Mouse (Mus musculus) layer of hippocampus, adult 9-10 months (tissue): ENCODE measurements around the gene Emc6.
A peak's percentile ranks its signal among the peaks of the same experiment; 100 is the strongest.

Experiments
- DNase-seq: peaks from one replicate; pipeline ENCODE4 v3.0.0; 2022; ENCODE audit warnings: low spot score

Gene Emc6

GRCm38 (mm10) chr11:73175612-73176011 is 1.2 kb downstream of the Emc6 start:
- no peak for DNase-seq

DNA sequence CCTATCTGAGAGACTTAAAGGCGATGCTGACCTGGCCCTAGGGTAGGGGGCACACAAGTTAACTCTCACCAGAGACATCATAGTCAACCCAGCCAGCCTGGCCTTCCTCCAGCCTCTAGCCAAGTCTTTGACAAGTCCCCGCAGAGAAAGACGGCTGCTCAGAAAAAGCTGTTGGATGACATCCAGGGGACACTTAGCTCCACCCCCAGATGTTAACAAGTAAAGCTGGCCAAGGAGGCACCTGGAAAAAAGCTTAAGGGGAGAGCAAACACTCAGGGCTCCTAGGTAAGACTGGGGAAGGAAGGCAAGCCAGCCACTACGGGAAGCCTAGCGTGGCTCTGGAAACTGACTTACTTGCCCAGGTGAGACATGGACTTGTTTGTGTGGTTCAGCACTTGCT is 4.7 kb downstream of the Emc6 start:
- no peak for DNase-seq

GRCm38 (mm10) chr11:73169231-73169630 is 7.6 kb downstream of the Emc6 start:
- DNase-seq: peak; percentile 38

DNA sequence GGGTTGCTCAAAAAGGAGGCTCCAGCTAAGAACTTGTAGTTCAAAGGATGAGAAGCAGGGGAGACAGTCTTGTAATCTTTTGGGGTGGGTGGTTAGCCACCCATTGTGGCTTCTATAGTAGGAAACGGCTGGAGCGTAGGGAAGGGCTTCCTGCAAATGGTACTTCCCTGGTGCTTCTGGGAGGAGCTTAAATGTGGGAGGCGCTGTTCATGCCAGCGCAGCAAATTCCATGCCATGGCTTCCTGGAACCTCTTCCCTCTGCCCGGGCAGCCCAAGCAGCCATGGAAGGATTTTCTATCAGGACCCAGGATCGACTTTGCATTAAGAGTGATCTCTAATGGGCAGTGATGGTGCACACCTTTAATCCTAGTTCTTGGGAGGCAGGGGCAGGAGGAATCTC is 8.3 kb downstream of the Emc6 start:
- DNase-seq: no peak

DNA sequence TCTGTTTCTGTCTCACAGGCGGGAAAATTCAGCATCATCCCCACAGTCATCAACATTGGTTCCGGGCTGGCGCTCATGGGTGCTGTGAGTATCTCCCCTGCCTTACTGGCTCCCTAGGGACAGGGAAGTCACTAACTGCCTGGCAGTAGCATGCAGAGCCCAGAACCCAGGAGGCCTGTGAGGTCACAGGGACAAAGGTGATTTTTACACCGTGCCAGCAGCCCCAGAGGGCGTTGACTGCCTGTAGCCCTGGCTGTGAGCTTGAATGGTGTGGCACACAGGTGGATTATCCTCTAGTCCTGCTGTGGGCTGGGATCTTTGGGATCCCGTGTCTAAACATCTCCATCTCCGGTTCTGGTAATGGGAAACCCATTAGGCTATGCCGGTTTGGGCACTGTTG is 8.8 kb downstream of the Emc6 start:
- DNase-seq: no peak

- no peak for DNase-seq
Observed at GRCm38 (mm10) chr11:73162284-73162683, 14.6 kb downstream of the Emc6 start.

GRCm38 (mm10) chr11:73161616-73162015 is 15.2 kb downstream of the Emc6 start:
- no peak for DNase-seq

DNA sequence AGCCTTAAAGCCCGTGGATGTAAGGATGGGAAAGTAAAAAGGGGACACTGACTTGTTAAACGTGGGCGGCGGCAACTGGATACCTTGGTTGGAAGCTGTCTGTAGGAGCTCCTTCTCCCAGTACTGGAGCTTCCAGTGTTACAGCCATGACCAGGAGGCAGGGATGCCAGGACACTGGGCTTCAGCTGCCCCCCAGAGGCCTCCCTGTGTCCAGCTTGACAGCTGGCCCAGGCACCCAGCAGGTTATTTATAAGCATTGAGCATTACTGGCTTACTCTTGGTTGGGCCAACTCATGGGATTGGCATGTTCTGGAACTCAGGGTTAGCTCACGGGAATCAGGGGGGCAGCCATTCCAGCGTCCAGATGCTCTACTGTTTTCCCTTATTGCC is 16.0 kb downstream of the Emc6 start:
- no peak for DNase-seq

DNA sequence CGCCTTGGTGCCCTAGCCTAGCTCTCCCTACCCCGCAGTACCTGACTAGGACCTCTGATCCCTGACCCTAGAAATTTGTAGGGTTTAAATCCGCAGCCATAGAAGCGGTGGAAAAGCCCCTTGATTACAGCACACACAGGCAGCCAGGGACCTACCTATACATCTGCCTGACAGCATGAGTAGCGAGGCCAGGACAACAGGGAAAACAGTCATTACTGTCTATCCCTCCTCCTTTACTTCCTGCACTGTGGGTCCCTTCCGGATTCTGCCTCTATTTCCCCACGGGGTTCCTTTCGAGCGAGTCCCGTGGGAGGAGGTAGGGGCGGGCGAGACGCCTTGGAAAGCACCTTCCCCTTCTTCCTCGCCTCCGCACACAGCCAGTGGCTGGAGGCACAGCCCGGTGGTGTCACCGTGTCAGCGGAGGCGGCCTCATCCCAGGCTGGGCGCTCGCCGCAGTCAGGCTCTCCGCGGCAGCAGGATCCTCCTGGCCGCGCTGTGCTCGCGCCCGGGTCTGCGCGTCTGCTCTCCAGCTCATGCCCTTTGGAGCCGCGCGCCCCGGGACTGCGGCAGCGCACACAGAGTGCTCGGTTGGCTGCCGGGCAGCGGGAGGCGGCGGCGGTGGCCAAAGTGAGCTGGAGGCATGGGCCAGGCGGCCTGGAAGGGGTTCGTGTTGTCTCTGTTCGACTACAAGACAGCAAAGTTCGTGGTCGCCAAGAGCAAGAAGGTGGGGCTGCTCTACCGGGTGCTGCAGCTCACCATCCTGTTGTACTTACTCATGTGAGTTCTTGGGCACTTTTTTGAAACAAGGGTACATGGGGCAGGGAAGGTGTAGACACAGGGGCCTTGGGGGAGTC is 16.7 kb downstream of the Emc6 start, which contains the start of gene P2rx5:
TSS of gene P2rx5 (plus strand) at position 465 of the 854 bp plus-strand sequence.
- DNase-seq: no peak

GRCm38 (mm10) chr11:73155071-73155470 is 21.8 kb downstream of the Emc6 start:
- no peak for DNase-seq

GRCm38 (mm10) chr11:73148209-73148608 is 28.6 kb downstream of the Emc6 start:
- DNase-seq: no peak

DNA sequence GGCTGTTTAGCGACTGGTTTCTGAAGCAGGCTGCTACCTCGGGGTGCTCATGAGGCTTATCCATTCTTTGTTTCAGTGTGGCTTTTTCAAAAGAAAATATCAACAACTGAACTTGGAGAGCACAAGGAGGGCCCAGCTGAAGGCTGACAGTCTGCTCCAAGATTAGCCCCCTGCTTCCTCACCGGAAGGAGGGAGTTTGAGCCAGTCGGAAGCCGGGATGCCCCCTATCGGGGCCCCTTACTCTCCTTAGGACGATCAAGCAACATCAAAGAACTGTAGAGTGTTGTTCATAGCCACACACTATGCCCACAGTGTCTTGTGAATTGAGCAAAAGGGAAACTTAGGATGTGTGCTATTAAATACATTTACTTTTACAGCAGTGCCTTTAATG is 29.9 kb downstream of the Emc6 start:
- DNase-seq: no peak

GRCm38 (mm10) chr11:73146026-73146974 is 30.5 kb downstream of the Emc6 start:
- DNase-seq: no peak

DNA sequence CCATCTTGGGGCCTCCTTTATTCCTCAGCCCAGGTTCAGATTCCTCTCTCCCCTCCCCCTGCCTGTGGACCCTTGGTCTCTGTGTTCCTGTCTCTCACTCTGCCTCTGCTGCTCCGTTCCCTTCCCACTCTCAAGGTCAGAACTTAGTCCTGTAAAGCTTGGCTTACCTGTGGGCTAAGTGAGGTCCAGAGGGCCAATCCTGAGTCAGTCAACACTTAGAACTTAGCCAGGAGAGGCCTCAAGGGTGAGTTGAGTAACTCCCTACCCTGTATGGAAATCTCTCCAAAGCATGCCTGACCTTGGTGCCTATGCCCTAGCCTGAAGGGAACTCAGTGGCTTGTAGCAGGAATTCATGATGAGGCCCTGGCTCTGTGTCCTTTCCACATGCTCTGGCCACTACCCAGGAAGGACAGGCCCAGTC is 32.6 kb downstream of the Emc6 start:
- no peak for DNase-seq

DNA sequence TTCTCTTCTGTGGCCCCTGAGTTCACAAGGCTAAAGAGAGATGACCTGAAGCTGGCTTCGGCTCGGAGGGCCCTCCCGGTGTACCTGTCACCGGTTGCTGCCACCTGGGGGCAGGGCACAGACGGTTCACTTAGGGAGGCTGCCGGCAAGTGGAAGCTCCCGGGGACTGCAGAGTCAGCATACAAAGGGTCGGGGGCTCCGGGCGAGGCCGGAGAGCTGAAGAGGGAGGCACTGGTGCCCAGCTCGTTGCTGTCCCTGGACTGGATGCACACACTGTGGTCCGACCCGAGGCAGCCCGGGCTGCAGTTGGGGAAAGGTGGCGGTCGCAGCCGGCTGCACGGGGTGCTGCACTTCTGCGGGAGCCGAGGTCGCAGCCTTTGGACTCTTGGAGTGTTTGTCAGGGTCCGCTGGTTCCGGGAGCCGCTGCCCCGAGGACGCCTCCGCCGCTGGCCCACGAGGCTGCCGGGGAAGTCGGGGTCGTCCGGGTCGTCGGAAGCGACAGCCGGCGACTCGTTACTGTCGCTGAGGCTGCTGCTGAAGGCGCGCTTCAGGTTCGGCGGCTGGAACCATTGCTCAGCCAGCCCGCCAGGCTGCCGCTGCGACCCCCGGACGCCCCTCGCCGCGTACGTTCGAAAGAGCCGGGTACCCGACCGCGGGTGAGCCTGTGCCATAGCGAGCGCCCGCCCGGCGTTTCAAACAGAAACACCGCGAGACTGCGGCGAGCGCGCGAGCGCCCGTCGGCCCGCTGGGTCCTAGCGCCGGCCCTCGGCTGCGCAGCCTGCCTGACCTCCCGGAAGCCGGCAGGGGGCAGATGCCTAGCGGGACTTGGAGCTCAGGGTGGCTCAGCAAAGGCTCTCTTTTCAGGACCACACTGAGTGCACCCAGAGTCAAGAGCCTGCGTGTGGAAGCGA is 39.0 kb downstream of the Emc6 start, which contains the start of gene Haspin:
TSS of gene Haspin (minus strand) at position 704 of the 911 bp plus-strand sequence.
- DNase-seq: peak; percentile 61

DNA sequence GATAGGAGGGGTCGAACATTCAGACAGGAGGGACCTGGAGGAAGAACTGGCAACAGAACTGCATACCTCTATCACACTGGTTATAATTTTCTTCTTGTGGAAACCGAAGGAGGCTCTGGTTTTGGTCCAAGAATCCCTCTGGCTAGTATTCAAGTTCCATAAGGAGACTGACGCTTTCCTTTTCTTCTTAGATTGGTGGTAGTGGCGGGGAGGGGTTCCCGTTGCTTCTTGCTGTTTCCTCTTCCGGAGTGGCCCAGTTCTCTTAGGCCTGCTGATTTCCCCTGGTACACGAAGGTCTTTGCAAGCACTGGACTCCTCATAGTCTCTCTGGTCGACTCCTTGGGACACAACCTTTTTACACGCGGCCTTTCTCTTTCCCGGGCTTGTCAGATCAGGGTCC is 39.7 kb downstream of the Emc6 start:
- DNase-seq: no peak

DNA sequence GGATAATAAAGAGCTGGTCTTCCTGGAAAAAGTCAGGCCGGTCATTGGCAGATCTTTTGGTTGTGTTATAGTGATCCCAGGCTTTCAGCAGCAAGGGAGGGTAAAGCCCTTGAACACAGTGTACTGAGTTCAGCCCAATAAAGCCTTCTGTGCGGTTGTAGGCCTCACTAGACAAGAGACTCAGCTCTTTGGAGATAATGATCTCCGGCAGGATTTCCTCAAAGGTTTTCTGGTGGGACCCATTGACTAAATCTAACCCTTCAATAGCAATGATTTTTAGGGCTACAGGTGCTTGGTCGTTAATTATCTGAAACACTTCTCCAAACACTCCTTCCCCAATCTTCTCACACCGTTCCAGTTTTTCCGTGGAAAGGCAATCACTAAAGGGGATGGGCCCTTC is 40.2 kb downstream of the Emc6 start:
- DNase-seq: no peak

GRCm38 (mm10) chr11:73134222-73134621 is 42.6 kb downstream of the Emc6 start:
- DNase-seq: no peak

DNA sequence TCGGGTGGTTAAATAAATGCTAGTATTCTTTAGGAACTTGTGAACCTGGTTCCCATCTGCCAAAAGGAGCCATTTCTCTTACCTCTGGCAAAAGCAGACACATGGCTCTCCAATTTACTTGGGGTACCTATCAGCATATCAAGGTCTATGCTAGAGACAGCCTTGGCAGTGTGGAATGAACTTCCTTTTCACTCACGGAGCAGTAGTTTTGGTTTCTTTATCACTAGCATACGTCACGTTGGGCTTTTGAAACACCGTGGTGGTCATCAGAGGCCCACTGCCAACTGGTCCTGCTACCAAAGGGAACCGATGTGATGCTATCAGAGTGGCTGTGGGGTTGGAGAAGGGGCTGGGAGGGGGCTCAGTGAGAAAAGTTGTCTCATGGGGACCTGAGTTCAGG is 43.8 kb downstream of the Emc6 start:
- no peak for DNase-seq

DNA sequence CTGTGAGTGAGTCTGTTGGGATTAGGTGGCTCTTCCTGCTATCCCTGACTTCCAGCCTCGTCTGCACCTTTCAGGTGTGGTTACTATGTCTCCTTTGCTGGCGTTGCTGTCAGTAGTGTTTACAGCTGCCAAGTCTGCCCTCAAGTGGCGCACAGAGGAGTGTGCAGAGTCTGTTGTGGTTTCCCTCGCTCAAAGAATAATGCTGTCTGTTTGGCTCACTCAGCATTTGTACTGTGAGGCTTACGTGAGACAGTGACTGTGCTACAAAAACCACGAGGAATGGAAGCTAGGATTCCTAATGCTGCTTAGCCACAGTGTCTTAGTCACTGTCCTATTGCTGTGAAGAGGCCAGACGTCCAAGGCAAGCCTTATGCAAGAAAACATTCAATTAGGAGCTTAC is 45.8 kb downstream of the Emc6 start:
- DNase-seq: no peak

- DNase-seq: no peak
Observed at GRCm38 (mm10) chr11:73126495-73126894, 50.3 kb downstream of the Emc6 start.
